Mouse (Mus musculus) cerebellum, adult 9-11 months (tissue): Measurements from ENCODE around the gene Ncoa6.
"Not testable (repeated sequence)": the region's sequence is repeated elsewhere in the genome, so short reads cannot be mapped to it uniquely, and the experiment has no call there.

Experiments used
- DNase-seq: peaks from one replicate; pipeline ENCODE4 v3.0.0; 2022

Ncoa6 gene

GRCm38 (mm10) chr2:155473570-155474088 is at the start of gene Ncoa6:
TSS of gene Ncoa6 (minus strand) at chr2:155473894.
- peak; percentile 71 for DNase-seq

DNA sequence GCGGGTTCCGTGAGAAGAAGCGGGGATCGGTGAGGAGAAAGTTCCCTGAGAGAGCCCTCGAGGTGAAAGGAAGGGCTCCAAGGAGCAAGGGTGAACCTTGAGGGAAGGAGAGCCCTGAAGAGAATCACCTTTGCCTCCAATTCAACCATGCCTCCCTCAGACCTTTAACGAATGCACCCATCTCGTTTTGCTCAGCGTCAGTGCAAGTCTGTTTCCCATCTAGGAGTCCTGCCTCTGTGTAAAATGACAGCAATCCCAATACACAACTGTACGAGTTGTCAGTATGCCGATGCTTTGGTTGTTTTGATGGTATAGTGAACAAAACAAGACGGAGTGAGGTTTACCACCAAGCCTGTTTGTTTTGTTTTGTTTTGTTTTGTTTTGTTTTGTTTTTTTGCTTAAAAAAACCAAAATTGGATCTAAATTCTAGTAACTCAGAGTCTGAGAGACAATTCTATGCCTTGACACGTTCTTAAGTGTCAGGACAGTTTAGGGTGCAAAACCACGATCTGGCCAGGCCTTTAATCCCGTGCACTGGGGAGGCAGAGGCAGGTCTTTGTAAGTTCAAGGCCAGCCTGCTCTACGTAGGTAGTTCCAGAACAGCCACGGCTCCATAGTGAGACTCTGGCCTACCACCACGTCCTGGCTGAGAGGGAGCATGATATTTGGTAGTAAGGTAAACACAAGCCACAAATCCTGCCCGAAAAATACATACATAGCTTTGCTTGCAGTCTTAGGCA is 45.0 kb upstream of the Ncoa6 start:
- DNase-seq = peak; percentile 40

DNA sequence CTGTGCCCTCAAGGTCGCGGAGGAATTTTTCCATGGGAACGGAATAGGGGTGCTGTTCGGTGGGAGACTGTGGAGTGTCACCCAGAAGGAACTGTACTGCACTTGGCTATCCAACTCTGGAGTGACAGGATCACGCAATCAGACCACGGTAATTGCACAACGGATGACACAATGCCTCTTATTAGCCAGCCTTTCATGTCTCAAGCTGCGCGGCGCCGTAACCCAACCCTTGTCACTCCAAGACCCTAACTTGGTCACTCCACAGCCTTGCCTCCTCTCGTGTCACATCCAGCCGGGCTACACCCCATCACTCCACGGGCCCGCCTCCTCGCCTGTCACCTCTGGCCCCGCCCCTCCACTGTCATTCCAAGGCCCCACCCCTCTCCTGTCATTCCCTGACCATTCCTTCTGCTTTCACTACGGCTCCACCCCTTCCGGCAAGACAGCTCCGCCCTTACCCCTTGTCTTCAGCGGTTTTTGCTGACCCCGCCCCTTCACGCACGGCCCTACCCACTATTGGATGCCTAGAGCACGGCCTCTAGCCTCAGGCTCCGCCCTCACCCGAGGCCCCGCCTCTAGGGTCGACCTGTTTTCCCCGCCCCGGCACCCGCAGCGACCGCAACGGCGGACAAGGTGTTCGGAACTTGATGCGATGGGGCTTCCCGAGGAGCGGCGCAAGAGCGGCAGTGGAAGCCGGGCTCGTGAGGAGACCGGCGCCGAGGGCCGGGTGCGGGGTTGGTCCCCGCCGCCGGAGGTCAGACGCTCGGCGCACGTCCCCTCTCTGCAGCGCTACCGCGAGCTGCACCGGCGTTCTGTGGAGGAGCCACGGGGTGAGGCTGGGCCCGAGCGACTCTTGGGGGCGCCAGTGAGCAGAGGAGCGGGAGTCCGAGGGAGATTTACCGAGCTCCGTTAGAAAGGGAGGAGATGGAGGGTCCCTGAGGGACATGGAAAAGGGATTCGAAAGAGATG is 44.0 kb upstream of the Ncoa6 start, which contains the start of the genes Acss2 and Ggt7:
Gene Acss2 (plus strand): TSS at position 494 of the 969 bp plus-strand sequence.
Gene Ggt7 (minus strand): TSS at position 783 of the 969 bp plus-strand sequence.
- DNase-seq = peak; percentile 100

DNA sequence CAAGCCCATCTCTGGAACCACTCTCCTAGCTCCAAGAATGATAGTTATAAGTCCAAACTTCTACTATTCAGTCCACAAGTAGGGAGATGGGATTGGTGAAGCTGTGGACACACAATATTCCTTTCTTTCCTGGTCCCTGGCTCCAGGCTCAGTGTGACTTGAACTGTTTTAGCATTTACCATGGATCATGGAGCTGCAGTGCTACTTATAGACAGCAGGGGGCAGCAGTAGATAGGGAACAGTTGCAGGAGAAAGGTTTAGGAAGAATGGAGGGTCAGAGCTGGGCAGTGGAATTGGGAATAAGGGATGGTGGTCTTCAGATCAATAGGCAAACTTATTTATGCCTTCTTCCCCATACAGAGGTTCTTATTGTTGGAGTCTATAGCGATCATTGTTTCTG is 42.2 kb upstream of the Ncoa6 start:
- DNase-seq = peak; percentile 81

- DNase-seq = peak; percentile 93
Measured at GRCm38 (mm10) chr2:155514666-155515065, 41.0 kb upstream of the Ncoa6 start.

DNA sequence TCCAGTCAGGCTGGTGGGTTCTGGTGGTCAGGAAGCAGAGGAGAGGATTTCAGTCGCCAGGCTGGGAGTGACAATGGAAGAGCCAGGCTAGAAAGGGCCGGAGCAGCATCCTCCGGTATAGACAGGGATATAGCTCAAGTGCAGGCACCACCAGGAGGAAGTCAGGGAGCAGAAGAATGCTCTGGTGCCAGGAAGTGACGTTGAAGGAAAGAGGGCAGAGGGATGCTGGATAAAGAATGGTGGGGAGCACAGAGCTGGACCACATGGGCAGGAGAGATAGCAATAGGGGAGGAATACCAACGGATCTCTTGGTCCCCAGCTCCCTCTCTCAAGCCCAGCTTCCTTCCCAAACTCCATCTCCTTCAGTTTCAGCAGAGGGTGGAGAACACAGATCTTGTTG is 39.8 kb upstream of the Ncoa6 start:
- peak; percentile 67 for DNase-seq

- DNase-seq = peak; percentile 86
Measured at GRCm38 (mm10) chr2:155512479-155512878, 38.8 kb upstream of the Ncoa6 start.

DNA sequence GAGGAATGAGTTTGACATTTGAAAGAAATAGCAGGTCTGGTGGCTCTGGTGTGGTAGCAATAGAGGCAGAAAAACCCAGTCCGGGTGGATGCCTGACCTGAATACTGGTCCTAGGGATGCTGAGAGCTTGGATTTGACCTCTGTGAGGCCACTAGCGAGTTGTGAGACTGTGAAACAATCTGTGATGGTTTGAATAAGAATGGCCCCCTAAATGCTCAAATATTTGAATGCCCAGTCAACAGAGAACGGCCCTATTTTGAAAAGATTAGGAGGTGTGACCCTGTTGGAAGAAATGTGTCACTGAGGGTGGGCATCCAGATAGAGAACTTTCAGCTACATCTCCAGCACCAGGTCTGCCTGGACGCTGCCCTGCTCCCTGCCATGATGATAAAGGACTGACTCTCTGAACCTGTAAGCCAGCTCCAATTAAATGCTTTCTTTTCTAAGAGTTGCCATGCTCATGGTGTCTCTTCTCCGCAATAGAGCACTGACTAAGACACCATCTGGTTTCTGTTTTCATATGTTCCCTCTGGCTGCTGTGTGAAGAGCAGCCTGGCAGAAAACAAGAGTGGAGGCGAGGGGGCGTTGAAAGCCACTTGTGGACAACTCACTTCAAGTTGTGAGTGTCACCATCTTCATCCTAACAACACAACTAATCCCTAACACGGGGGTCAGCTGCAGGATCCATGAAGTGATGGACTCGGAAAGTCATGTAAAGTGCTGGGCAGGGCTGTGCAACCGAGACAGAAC is 34.2 kb upstream of the Ncoa6 start:
- DNase-seq = no peak

GRCm38 (mm10) chr2:155505811-155506210 is 32.1 kb upstream of the Ncoa6 start:
- DNase-seq = no peak

- DNase-seq = peak; percentile 69
Measured at GRCm38 (mm10) chr2:155504440-155505355, 31.0 kb upstream of the Ncoa6 start.

DNA sequence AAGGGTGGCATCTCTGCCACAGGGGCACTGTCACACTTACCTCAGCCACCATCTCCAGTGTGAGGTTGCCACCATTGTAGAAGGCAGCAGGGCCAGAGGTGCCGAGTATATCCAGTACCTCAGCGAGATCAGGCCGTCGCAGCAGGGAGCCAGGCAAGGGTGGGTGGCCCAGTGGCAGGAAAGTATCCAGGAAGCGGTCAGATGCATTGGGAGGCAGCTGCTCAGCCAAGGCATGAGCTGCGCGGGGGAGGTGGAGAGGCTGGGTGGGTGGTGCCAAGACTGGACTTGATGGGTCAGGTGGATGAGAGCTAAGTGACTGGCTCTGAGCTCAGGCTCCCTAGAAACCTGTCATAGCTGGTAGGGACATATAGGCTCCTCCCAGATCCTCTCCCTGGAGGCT is 28.9 kb upstream of the Ncoa6 start:
- no peak for DNase-seq

GRCm38 (mm10) chr2:155490998-155491397 is 17.3 kb upstream of the Ncoa6 start:
- DNase-seq = no peak

DNA sequence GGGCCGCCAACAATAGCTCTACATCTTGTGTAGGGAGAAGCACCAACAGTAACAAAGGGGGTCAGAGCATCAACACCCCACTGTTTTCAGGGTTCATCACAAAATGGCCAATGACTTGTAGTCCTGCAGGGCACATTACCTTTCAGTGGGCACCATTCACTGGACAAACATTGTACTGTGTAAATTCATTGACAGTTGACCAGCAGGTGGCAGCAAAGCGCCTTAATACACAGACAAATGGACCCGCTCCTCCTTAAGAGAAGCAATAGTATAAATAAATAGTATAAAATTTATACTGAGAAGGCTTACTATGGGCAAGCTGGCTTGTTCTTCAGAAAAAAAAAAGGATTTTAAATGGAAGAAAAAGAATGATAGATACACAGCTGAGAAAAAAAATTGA is 8.3 kb upstream of the Ncoa6 start:
- DNase-seq = peak; percentile 47

DNA sequence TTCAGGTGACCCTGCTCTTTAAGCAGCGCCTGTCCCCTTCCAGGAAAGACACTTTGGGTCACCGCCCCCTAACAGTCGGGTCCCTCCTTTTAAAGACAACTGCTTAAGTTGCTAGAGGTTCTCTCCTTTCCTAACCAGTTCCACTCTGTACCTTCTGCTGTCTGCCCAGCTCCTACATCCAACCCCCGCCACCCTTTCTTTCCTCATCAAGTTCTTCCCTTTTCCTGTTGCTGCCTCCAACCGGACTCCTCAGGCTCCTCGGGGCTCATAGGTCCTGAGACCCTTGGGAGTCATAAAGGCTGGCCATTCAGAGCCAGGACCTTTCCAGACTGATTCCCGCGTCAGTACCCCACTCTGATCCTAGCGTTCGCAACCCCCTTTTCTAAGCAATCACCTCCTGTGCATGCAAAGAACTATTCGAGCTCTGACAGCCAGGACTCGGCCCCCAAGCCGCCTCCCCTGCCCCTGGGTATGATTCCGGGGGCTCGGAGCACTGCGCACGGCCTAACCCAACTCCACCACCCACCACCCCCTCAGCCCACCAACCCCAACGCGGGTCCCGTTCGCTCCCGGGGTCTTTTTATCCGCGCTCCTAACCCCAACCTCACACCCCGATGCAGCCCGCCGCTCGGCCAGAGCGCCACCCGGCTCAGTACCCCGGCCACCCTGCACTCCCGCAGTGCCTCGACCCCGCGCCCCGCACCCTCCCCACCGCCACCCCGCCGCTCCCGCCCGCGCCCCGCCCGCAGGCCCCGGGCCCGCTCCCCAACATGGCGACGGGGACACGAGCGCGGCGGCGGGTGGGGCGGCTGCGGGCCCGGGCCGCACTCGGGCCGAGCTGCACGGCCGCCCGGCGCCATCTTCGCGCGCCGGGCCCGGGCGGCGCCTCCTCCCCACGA is 774 bp downstream of the Ncoa6 start:
- DNase-seq = peak; percentile 52

GRCm38 (mm10) chr2:155466861-155467260 is 6.8 kb downstream of the Ncoa6 start:
- DNase-seq = no peak

GRCm38 (mm10) chr2:155453591-155453990 is 20.1 kb downstream of the Ncoa6 start:
- peak; percentile 21 for DNase-seq

DNA sequence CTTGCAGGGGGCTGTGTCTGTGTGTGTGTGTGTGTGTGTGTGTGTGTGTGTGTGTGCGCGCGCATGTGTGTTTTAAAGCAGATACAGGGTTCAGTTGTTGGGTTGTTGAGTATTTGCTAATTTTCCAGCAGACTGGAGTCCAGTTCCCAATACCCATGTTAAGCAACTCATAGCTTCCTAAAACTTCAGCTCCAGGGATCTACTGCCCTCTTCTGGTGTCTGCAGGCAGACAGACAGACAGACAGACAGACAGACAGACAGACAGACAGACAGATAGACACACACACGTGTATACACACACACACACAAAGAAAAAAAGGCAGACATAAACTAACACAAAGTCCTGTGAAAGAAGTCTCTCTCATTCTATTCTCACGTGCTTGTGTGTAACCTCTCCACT is 22.4 kb downstream of the Ncoa6 start:
- DNase-seq = no peak

- not testable (repeated sequence) for DNase-seq
Measured at GRCm38 (mm10) chr2:155447906-155448305, 25.8 kb downstream of the Ncoa6 start.

- DNase-seq = no peak
Measured at GRCm38 (mm10) chr2:155443446-155443845, 30.2 kb downstream of the Ncoa6 start.

DNA sequence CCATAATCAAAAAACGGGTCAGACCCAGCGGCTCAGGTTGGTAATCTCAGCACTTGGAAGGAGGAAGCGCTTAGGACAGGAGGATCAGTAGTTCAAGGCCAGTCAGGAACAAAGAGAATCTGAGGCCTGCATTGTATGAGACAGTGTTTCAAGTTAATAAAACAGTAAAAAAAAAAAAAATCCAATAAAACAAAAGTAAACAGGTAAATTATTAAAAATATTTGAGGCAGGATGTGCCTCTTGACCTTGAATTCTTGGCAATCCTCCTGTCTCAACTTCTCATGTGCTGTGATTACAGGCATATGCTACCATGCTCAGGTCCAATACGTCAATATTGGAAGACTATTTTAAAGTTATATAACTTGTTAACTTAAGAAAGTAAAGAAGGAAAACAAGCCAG is 30.8 kb downstream of the Ncoa6 start:
- no peak for DNase-seq
